Mouse (Mus musculus) forebrain, postnatal 0 days (tissue): ENCODE measurements around the gene 1700092M07Rik. TPM values are rescaled to one million over a fixed set of nuclear protein-coding genes. Genes with fewer than 3 reads are reported as not detected.

Source experiments
- ATAC-seq: fragments of 200-750 bp; cut with Nextera tagmentation; 2 replicates; pipeline ENCODE4 v1.8.0; 2017; ENCODE audit warnings: mild to moderate bottlenecking, moderate library complexity
- DNase-seq: peaks from one replicate; pipeline ENCODE4 v3.0.0-alpha.2; 2015
- H3K27ac ChIP-seq: fragments of 300-500 bp; sonication (generic); 2 replicates; pipeline ENCODE4 v1.5.1; 2014; ENCODE audit warnings: low read depth, mild to moderate bottlenecking, antibody characterized with exemption, low read length, moderate library complexity, mixed read lengths
- H3K27me3 ChIP-seq: fragments of 300-500 bp; sonication (generic); 2 replicates; pipeline ENCODE4 v1.6.1; 2014; ENCODE audit warnings: mild to moderate bottlenecking, low read length, mixed read lengths; ENCODE audit not compliant: insufficient read depth
- H3K36me3 ChIP-seq: fragments of 300-500 bp; sonication (generic); 2 replicates; pipeline ENCODE4 v1.6.1; 2014; ENCODE audit warnings: mild to moderate bottlenecking, moderate library complexity; ENCODE audit not compliant: insufficient read depth
- H3K4me1 ChIP-seq: fragments of 300-500 bp; sonication (generic); 2 replicates; pipeline ENCODE4 v1.6.1; 2014; ENCODE audit warnings: antibody characterized with exemption; ENCODE audit not compliant: insufficient read depth
- H3K4me2 ChIP-seq: fragments of 300-500 bp; sonication (generic); 2 replicates; pipeline ENCODE4 v1.6.1; 2014; ENCODE audit warnings: low read depth, mild to moderate bottlenecking, moderate library complexity
- H3K4me3 ChIP-seq: fragments of 300-500 bp; sonication (generic); 2 replicates; pipeline ENCODE4 v1.5.1; 2014; ENCODE audit warnings: low read depth, low read length, mixed read lengths
- H3K9ac ChIP-seq: fragments of 300-500 bp; sonication (generic); 2 replicates; pipeline ENCODE4 v1.6.1; 2014; ENCODE audit warnings: mild to moderate bottlenecking
- H3K9me3 ChIP-seq: fragments of 300-500 bp; sonication (generic); 2 replicates; pipeline ENCODE4 v1.6.1; 2016; ENCODE audit warnings: low read length
- CTCF ChIP-seq: sonication (generic); IDR thresholded peaks from 2 replicates; pipeline ENCODE4 v1.5.1; 2016; ENCODE audit warnings: antibody characterized with exemption, control low read depth, low read depth
- WGBS: fragments of 180-500 bp; shearing (Covaris S2); extraction: QIAGEN DNeasy Blood & Tissue Kit; methylation state at CpG from one replicate; pipeline ENCODE4 v1.1.7; 2014; 5-methylcytosine and 5-hydroxymethylcytosine counted together
- polyA plus RNA-seq: library from polyadenylated mRNA; unstranded; fragments of >200 nt; fragmentation: Nextera tagmentation; extraction: Ambion mirVana; gene quantifications from 2 replicates; pipeline ENCODE4 v1.2.1, GENCODE M21; 2015
- total RNA-seq: library from RNA; depleted of rRNA; stranded (reverse); fragments of >200 nt; gene quantifications from 2 replicates; pipeline ENCODE4 v1.2.3, GENCODE M21; 2014

1700092M07Rik gene
- total and polyA plus RNA-seq, 2 experiments from 2014 or later = 0.67 TPM; not detected in 1

DNA sequence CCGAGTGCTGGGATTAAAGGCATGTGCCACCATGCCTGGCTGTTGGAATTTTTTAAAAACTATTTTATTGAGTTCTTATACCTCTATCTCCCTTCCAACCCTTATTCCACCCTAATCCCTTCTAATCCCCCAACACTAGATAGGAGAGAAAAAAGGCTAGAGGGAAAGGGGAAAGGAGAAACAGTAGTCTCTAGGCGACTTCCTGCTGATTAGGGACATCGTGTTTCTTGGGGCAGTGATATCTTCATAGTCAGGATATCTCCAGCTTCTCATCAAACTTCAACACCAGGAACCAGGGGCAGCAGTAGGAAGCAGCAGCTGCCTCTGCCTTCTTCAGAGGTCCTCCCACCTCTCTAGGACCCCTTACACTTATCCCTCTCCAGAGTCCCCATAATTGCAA is 6.2 kb upstream of the 1700092M07Rik start:
- no peaks in the 10 kb centered on the region for H3K27me3 ChIP-seq
- H3K4me2 ChIP-seq = no peak overlapping the region
- peaks cover 15% of the 10 kb centered on the region for H3K36me3 ChIP-seq
- H3K4me1 ChIP-seq = no peaks in the 10 kb centered on the region
- no peak for ATAC-seq
- no peak for DNase-seq
- H3K27ac ChIP-seq = no peak overlapping the region
- no peak overlapping the region for H3K9ac ChIP-seq
- H3K4me3 ChIP-seq = no peak overlapping the region
- no peak for TF ChIP-seq CTCF
- H3K9me3 ChIP-seq = no peaks in the 10 kb centered on the region
- 84% methylated on average over 3 of the region's 3 CpGs for WGBS

DNA sequence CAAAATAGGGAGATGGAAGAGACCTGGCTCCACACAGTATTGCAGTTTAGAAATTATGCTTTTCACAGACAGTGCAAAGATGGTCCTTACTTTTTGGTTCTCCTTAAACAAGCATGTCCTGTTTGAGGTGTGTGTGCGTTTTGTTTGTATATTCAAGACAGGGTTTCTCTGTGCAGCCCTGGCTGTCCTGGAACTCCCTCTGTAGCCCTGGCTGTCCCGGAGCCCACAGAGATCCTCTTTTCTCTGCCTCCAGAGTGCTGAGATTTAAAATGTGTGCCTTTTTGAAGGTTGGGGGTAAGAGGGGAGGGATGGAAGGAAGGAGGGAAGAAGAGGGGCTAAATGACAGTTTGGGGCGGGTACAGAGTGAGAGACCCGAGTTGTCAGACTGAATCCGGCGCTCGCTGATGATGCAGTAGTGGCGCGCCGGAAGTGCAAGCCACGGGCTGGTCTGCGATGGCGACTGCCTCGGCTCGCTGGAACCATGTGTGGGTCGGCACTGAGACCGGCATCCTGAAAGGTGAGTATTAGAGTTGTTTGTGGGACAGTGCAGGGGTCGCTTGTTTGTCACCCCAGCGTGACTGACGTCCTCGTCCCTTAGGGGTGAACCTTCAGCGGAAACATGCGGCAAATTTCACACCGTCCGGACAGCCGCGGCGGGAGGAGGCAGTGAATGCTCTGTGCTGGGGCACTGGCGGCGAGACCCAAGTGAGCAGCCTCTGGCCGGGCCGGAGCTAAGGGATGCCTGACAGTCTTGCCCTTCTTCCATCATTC is 4.9 kb upstream of the 1700092M07Rik start, which contains the start of gene Wdr74:
TSS of gene Wdr74 (plus strand) at position 439 of the 771 bp plus-strand sequence.
- H3K4me1 ChIP-seq = no peaks in the 10 kb centered on the region
- H3K4me2 ChIP-seq = peak within 1 kb of the TSS; percentile 96
- peak within 1 kb of the TSS; percentile 79 for H3K27ac ChIP-seq
- peaks cover 24% of the 10 kb centered on the region for H3K36me3 ChIP-seq
- H3K9me3 ChIP-seq = no peaks in the 10 kb centered on the region
- TF ChIP-seq CTCF = no peak
- WGBS = under 1% methylated on average over 32 of the region's 32 CpGs
- peak within 1 kb of the TSS; percentile 74 for H3K9ac ChIP-seq
- no peaks in the 10 kb centered on the region for H3K27me3 ChIP-seq
- DNase-seq (peak; percentile 96), ATAC-seq (peak; percentile 97)
- H3K4me3 ChIP-seq = peak within 1 kb of the TSS; percentile 96

DNA sequence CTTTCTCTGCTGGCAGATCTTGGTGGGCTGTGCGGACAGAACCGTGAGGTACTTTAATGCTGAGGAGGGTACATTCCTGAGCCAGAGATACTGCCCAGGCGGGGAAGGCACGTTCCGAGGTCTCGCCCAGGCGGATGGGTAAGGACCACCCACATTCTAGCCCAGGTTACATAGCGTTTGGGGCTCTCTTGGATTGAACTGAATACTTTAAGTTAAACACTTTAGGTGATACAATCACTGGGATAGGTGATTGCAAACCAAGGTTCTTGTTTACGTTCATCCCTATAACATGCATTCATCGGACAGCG is 4.4 kb upstream of the 1700092M07Rik start:
- 4% methylated on average over 11 of the region's 11 CpGs for whole genome bisulfite sequencing
- H3K4me3 ChIP-seq = peak overlapping the region; percentile 96
- no peaks in the 10 kb centered on the region for H3K9me3 ChIP-seq
- H3K4me2 ChIP-seq = peak overlapping the region; percentile 96
- ATAC-seq (peak; percentile 21; the same call in 1 of the 2 replicates), DNase-seq (no peak)
- H3K36me3 ChIP-seq = peaks cover 26% of the 10 kb centered on the region
- no peaks in the 10 kb centered on the region for H3K4me1 ChIP-seq
- no peak for TF ChIP-seq CTCF
- H3K27ac ChIP-seq = peak overlapping the region; percentile 79
- no peaks in the 10 kb centered on the region for H3K27me3 ChIP-seq
- H3K9ac ChIP-seq = peak overlapping the region; percentile 74

DNA sequence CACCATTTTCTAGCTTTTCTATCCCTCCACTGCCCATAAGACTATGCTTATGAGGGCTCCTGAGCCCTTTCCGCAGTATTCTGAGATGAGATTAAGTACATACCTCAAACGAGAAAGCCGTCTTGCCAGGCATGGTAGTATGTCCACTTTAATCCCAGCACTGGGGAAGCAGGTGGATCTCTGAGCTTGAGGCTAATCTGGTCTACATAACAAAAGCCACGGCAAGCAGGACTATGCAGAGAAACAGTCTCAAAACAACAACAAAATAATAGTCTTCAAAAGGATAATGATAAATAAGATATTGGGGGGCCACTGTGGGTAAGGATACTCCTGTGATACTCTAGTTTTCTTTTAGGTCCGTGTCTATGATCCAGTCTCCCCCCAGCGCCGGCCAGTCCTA is 1.6 kb upstream of the 1700092M07Rik start:
- Histone ChIP-seq H3K4me3 (no peak overlapping the region), H3K9ac (no peak overlapping the region), H3K27me3 (no peaks in the 10 kb centered on the region), H3K4me1 (peaks cover 8% of the 10 kb centered on the region), H3K27ac (no peak overlapping the region), H3K4me2 (no peak overlapping the region), H3K9me3 (no peaks in the 10 kb centered on the region), H3K36me3 (peaks cover 33% of the 10 kb centered on the region)
- TF ChIP-seq CTCF = no peak
- 92% methylated on average over 7 of the region's 7 CpGs for WGBS
- DNase-seq = no peak
- ATAC-seq = no peak

DNA sequence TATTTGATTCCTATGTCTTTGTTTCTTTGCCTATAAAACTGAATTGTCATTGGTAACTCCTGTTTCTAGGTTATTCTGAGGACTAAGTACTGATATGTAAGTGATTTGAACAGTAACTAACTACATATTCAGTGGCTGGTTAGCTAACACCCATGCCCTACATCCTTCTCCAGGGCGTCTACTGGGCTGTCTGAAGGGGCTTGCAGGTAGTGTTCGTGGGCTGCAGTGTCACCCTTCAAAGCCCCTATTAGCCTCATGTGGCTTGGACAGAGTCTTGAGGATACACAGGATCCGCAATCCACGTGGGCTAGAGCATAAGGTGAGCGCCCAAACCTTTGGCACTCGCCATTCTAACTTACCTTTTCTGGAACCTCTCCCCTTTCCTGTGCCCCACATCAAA is 872 bp upstream of the 1700092M07Rik start:
- H3K4me3 ChIP-seq = no peak overlapping the region
- TF ChIP-seq CTCF = no peak
- H3K27ac ChIP-seq = no peak overlapping the region
- ATAC-seq (no peak), DNase-seq (no peak)
- H3K9me3 ChIP-seq = no peaks in the 10 kb centered on the region
- H3K36me3 ChIP-seq = peaks cover 33% of the 10 kb centered on the region
- peaks cover 8% of the 10 kb centered on the region for H3K4me1 ChIP-seq
- H3K9ac ChIP-seq = no peak overlapping the region
- 89% methylated on average over 6 of the region's 6 CpGs for WGBS
- no peak overlapping the region for H3K4me2 ChIP-seq
- H3K27me3 ChIP-seq = no peaks in the 10 kb centered on the region

DNA sequence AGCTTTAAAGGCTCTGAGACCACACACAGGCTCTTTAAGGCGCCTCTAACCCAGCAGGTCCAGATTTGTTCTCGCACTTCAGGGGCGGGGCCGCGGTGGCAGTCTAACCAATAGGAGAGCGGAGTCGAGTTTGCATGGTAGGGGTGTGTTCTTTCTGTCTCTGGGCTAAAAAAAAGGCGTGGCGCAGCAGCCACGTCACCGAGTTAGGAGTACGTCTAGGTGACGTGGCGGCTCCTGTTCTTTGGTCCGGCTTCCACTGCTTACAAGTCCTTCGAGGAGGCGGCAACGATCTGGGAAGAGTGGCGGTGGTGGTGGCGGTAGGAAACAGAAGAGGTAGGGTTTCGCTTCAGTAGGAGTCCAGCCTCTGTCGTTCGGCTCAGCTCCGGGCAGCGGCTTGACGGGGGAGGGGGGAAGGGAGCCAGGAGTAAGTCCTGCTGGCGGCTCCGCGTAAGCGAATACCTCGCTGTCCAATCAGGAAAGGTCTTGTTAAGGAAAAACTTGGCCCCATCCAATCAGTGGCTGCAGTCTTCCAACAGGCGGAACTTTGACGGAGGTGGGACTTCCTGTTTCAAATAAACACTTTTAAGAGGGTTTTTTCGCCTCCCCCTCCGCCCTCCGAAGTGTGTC is 838 bp downstream of the 1700092M07Rik start, which contains the start of gene Stx5a:
TSS of gene Stx5a (plus strand) at position 171 of the 627 bp plus-strand sequence.
- peak; percentile 98 for ATAC-seq
- Histone ChIP-seq H3K4me2 (peak within 1 kb of the TSS; percentile 89), H3K27me3 (no peaks in the 10 kb centered on the region), H3K27ac (peak within 1 kb of the TSS; percentile 95), H3K9me3 (no peaks in the 10 kb centered on the region), H3K9ac (peak within 1 kb of the TSS; percentile 65), H3K4me3 (peak within 1 kb of the TSS; percentile 85), H3K4me1 (peaks cover 8% of the 10 kb centered on the region), H3K36me3 (peaks cover 49% of the 10 kb centered on the region)
- under 1% methylated on average over 34 of the region's 36 CpGs for WGBS
- peak; percentile 98 for DNase-seq
- peak; percentile 36 for TF ChIP-seq CTCF

DNA sequence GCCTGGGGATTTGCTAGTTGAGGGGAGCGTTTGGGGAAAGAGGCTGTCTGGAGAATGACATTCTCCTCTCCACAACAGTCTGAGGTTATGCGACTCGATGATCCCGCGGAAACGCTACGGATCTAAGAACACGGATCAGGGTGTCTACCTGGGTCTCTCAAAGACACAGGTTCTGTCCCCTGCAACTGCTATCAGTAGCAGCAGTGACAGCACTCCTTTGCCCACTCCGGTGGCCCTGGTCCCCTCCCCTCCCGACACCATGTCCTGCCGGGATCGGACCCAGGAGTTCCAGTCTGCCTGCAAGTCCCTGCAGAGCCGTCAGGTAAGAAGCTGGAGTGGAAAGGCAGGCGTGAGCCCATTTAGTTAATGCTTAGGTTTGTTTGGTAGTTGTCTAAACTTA is 1.7 kb downstream of the 1700092M07Rik start:
- no peak for ATAC-seq
- Histone ChIP-seq H3K9me3 (no peaks in the 10 kb centered on the region), H3K9ac (peak overlapping the region; percentile 65), H3K4me1 (peaks cover 8% of the 10 kb centered on the region), H3K36me3 (peaks cover 56% of the 10 kb centered on the region), H3K27ac (no peak overlapping the region), H3K27me3 (no peaks in the 10 kb centered on the region), H3K4me2 (peak overlapping the region; percentile 89), H3K4me3 (peak overlapping the region; percentile 85)
- no peak for TF ChIP-seq CTCF
- DNase-seq = no peak
- 27% methylated on average over 14 of the region's 14 CpGs for WGBS
